Mouse (Mus musculus) hindbrain, embryonic 16.5 days (tissue): ENCODE results near the gene Dynll1. TPM values are rescaled to one million over a fixed set of nuclear protein-coding genes. Genes with fewer than 3 reads are reported as not detected.

Source experiments
- ATAC-seq: fragments of 200-750 bp; cut with Nextera tagmentation; 2 replicates; pipeline ENCODE4 v1.8.0; 2017; ENCODE audit warnings: moderate TSS enrichment, moderate library complexity
- H3K27ac ChIP-seq: fragments of 300-500 bp; sonication (generic); 2 replicates; pipeline ENCODE4 v1.5.1; 2014; ENCODE audit warnings: low read depth, mild to moderate bottlenecking, control low read depth, low read length, moderate library complexity
- H3K27me3 ChIP-seq: fragments of 300-500 bp; sonication (generic); replicated peaks from 2 replicates; pipeline ENCODE4 v1.6.1; 2014; ENCODE audit warnings: low read length; ENCODE audit not compliant: control insufficient read depth, insufficient read depth
- H3K36me3 ChIP-seq: fragments of 300-500 bp; sonication (generic); 2 replicates; pipeline ENCODE4 v1.6.1; 2014; ENCODE audit warnings: mild to moderate bottlenecking, low read length, moderate library complexity, mixed read lengths; ENCODE audit not compliant: control insufficient read depth, insufficient read depth
- H3K4me1 ChIP-seq: fragments of 300-500 bp; sonication (generic); 2 replicates; pipeline ENCODE4 v1.6.1; 2014; ENCODE audit warnings: low read depth, low read length; ENCODE audit not compliant: control insufficient read depth, insufficient read depth
- H3K4me2 ChIP-seq: fragments of 300-500 bp; sonication (generic); 2 replicates; pipeline ENCODE4 v1.6.1; 2014; ENCODE audit warnings: mild to moderate bottlenecking, low read length, control low read depth, moderate library complexity
- H3K4me3 ChIP-seq: fragments of 300-500 bp; sonication (generic); 2 replicates; pipeline ENCODE4 v1.5.1; 2014; ENCODE audit warnings: mild to moderate bottlenecking, low read length, control low read depth, moderate library complexity
- H3K9ac ChIP-seq: fragments of 300-500 bp; sonication (generic); 2 replicates; pipeline ENCODE4 v1.6.1; 2014; ENCODE audit warnings: low read depth, mild to moderate bottlenecking, control low read depth, low read length, moderate library complexity
- H3K9me3 ChIP-seq: fragments of 300-500 bp; sonication (generic); 2 replicates; pipeline ENCODE4 v1.6.1; 2014; ENCODE audit warnings: mild to moderate bottlenecking, low read length, moderate library complexity; ENCODE audit not compliant: control insufficient read depth
- WGBS: fragments of 180-500 bp; shearing (Covaris S2); extraction: QIAGEN DNeasy Blood & Tissue Kit; methylation state at CpG from one replicate; pipeline ENCODE4 v1.1.7; 2014; 5-methylcytosine and 5-hydroxymethylcytosine counted together
- polyA plus RNA-seq: library from polyadenylated mRNA; unstranded; fragments of >200 nt; fragmentation: Nextera tagmentation; extraction: Ambion mirVana; gene quantifications from 2 replicates; pipeline ENCODE4 v1.2.1, GENCODE M21; 2015

Gene Dynll1
- polyA plus RNA-seq, 1 experiment from 2014 or later = 1,268 TPM

DNA sequence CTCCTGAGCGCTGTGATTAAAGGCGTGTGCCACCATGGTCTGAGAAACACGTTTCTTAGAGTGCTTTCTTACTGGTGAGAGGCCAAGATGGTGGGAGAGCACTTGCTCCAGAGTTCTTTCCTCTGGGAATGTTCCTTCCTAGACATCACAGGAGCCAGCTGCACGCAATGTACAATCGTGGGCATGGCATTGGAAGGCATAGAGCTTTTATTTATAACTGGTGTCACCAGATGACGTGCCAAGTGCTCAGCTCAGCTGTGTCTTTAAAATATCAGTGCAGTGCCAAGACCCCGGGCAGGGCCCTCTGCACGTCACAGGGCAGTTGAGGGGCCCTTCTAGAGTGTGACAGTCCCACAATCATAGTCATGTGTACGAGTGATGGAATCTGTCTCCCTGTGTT is 30.2 kb upstream of the Dynll1 start:
- no peak for ATAC-seq
- Histone ChIP-seq H3K27me3 (no peaks in the 10 kb centered on the region), H3K9ac (no peak overlapping the region), H3K4me3 (no peak overlapping the region), H3K27ac (no peak overlapping the region), H3K4me2 (no peak overlapping the region), H3K4me1 (peaks cover 15% of the 10 kb centered on the region), H3K9me3 (no peaks in the 10 kb centered on the region), H3K36me3 (peaks cover 40% of the 10 kb centered on the region)
- 86% methylated on average over 9 of the region's 9 CpGs for WGBS

DNA sequence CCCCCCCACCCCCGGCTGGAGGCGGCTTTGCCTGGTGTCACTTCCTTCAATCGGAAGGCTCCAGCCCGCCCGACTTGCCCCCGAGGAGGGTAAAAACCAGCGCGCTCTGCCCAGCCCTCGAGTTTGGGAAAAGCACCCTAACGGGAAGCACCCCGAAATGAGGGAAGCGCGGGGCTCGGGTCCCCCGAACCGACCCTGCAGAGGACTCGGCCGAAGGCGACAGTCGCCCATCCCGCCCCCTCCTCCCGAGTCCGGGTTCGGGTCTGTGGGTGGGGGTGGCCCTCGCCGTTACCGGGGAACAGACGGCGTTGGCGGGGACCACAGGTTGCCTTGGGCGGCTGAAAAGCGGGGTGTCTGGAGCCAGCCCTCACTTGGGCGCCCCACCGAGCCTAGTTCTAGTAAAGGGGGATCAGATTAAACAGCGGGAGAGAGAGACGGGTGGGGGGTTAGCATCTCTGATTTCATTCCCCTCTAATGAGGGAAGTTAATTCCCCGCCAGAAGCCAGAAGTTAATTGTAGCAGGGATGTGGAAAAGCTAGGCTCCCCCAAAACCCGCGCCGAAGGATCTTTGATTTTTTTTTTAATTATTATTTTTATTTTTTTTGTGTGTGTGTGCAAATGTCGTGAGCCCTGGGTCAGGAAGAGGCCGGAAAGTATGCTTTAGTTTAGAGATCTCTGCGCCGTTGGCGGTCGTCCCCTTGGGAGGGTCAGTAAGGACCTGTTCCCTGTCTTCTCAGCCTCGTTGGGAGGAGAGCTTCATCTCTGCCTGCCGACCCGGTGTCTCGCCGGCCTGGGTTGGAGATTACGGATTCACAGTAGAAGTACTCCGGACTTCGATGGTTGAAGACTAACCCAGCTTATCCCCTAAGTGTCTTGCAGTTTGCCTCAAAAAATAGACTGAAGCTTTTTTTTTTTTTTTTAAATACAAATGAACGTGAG is 27.1 kb upstream of the Dynll1 start:
- H3K4me2 ChIP-seq = peak overlapping the region; percentile 69
- H3K4me1 ChIP-seq = peaks cover 20% of the 10 kb centered on the region
- peak; percentile 37 for ATAC-seq
- under 1% methylated on average over 54 of the region's 55 CpGs for WGBS
- peak overlapping the region; percentile 87 for H3K9ac ChIP-seq
- H3K27ac ChIP-seq = peak overlapping the region; percentile 88
- H3K27me3 ChIP-seq = no peaks in the 10 kb centered on the region
- no peaks in the 10 kb centered on the region for H3K9me3 ChIP-seq
- peaks cover 17% of the 10 kb centered on the region for H3K36me3 ChIP-seq
- peak overlapping the region; percentile 83 for H3K4me3 ChIP-seq

DNA sequence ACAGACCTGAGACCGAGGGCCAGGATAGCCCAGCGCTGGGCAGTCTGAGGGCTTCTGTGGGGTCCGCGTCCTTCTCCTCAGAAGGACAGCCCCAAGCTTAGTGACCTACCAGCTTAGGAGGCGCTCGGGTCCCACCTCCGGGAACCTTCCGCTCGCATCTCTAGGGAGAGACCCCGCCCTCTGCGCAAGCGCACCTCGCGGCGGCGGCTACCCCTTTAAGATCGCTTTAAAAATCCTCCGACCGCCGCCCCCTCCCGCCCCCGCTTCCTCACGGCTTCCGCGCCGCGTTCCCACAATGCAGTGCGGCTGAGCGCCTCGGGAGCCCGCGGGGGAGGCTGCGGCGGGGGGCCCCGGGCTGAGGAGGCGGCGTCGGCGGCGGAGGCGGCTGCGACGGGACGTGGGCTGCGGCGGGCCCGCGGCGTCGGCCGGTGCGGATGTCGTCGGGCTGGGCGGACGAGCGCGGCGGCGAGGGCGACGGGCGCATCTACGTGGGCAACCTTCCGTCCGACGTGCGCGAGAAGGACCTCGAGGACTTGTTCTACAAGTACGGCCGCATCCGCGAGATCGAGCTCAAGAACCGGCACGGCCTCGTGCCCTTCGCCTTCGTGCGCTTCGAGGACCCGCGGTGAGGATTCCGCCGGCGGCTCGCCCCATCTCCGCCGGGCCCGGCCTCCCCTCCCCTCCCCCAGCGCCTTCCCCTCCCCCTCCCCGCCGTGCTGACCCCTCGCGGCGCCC is 26.2 kb upstream of the Dynll1 start, which contains the start of gene Srsf9:
Gene Srsf9, plus strand, starts transcription at position 303 of the 735 bp plus-strand sequence.
- Histone ChIP-seq H3K36me3 (peaks cover 11% of the 10 kb centered on the region), H3K9ac (peak within 1 kb of the TSS; percentile 87), H3K4me2 (peak within 1 kb of the TSS; percentile 86), H3K4me1 (peaks cover 20% of the 10 kb centered on the region), H3K27ac (peak within 1 kb of the TSS; percentile 88), H3K4me3 (peak within 1 kb of the TSS; percentile 83), H3K27me3 (no peaks in the 10 kb centered on the region), H3K9me3 (no peaks in the 10 kb centered on the region)
- WGBS = under 1% methylated on average over 73 of the region's 97 CpGs
- ATAC-seq = peak; percentile 92

DNA sequence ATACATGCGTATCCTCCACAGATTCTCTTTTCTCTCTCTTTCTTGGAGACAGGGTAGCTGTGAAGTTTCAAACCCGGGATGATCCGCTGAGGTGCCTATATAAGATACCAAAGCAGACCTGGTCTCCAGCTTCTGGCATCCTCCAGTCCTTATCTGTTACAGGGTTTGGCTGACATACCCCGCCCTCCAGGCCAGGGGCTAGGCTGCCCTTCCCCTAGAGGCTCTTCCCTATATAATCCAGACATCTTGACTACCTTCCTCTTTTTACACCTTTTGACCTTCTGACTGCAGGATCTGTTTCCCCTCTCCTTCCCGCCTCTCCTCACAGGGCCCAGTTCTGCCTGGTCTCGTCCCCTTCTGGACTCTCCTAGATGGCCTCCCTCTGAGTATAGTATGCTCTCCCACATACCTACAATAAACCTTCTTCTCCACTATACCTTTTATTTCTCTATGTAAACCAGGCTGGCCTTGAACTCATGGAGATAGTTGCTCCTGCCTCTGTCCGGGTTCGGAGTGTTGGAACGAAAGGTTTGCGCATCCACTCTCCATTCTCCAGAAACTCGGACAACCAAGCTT is 25.5 kb upstream of the Dynll1 start:
- Histone ChIP-seq H3K4me1 (peaks cover 20% of the 10 kb centered on the region), H3K36me3 (peaks cover 8% of the 10 kb centered on the region; the same call in 1 of the 2 replicates), H3K4me2 (peak overlapping the region; percentile 86), H3K27ac (peak overlapping the region; percentile 81), H3K9me3 (no peaks in the 10 kb centered on the region), H3K9ac (peak overlapping the region; percentile 87), H3K27me3 (no peaks in the 10 kb centered on the region), H3K4me3 (peak overlapping the region; percentile 83)
- WGBS = 25% methylated on average over 11 of the region's 11 CpGs
- peak; percentile 35; the same call in 1 of the 2 replicates for ATAC-seq

DNA sequence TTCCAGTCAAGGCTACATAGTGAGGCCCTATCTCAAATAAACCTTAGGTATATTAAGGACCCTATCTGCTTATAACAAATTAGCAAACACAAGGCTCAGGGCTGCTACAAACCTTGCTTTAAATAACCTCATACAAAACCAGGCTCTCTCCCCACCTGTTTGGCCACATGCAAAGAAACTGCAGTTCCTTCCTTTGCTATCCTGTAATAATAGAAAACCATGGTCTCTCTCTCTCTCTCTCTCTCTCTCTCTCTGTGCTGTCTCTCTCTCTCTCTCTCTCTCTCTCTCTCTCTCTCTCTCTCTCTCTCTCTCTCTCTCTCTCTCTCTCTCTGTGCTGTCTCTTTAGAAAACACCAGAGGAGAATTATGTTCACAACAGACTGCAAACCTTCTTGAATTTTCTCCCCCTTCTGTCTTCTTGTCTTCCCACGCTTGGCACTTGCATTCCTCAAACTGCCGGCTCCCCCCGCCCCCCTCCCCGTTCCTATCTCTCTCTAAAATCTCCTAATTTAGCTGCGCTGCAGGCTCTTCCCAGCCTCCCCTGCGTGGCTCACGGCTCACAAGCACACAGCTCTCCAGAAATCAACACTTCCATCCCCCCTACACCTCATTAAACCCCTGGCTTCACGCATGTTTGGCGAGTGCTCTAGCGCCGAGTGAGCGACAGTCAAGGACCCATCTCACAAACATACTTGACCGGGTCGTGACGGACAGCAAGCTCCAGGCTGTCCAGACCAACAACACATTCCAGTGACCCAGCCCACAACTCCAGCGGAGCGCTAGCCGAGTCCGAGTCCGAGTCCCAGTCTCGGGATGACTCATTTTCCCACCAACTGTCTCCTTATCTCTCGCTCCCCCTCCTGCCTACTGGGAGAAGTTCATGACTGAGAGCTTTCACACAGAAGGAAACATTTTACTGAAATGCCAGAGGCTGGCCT is 18.5 kb upstream of the Dynll1 start:
- Histone ChIP-seq H3K4me2 (peak overlapping the region; percentile 84), H3K4me1 (peaks cover 20% of the 10 kb centered on the region), H3K4me3 (peak overlapping the region; percentile 43), H3K36me3 (no peaks in the 10 kb centered on the region), H3K27me3 (no peaks in the 10 kb centered on the region), H3K9ac (peak overlapping the region; percentile 61), H3K27ac (peak overlapping the region; percentile 71), H3K9me3 (no peaks in the 10 kb centered on the region)
- peak; percentile 77 for ATAC-seq
- WGBS = 1% methylated on average over 22 of the region's 22 CpGs

DNA sequence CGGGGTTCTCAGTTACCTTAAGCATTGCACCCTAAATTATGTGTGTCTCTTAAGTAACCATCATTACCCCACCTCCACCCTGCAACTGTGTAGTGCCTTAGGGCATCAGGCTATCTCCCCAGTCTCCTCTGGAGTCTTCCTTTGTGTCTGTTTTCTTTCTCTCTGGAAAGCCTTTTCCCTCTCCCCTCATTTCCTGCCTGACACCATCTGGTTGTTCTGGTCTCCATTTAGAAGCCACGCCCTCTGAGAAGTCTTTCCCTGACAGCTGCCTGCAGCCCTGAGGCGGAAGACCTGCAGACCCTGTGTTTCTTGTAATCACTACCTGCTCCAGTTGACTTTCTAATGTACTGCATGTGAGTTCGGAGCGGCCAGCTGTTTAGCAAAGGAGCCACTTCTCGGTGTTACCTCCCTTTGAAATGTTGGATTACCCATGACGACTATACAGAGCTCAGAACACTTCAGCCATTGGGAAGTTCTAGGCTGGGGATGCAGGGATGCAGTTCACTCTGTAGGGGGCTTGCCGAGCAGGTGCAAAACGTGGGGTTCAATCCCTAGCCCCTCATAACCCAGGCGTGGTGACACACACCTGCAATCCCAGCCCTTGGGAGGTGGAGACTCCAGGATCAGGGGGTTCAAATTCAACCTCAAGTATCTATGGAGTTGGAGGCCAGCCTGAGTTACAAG is 17.0 kb upstream of the Dynll1 start:
- H3K9me3 ChIP-seq = no peaks in the 10 kb centered on the region
- no peak for ATAC-seq
- peak overlapping the region; percentile 1 for H3K27ac ChIP-seq
- no peaks in the 10 kb centered on the region for H3K27me3 ChIP-seq
- peaks cover 20% of the 10 kb centered on the region for H3K4me1 ChIP-seq
- WGBS = 6% methylated on average over 10 of the region's 10 CpGs
- no peak overlapping the region for H3K4me2 ChIP-seq
- no peak overlapping the region for H3K9ac ChIP-seq
- no peak overlapping the region for H3K4me3 ChIP-seq
- no peaks in the 10 kb centered on the region for H3K36me3 ChIP-seq

DNA sequence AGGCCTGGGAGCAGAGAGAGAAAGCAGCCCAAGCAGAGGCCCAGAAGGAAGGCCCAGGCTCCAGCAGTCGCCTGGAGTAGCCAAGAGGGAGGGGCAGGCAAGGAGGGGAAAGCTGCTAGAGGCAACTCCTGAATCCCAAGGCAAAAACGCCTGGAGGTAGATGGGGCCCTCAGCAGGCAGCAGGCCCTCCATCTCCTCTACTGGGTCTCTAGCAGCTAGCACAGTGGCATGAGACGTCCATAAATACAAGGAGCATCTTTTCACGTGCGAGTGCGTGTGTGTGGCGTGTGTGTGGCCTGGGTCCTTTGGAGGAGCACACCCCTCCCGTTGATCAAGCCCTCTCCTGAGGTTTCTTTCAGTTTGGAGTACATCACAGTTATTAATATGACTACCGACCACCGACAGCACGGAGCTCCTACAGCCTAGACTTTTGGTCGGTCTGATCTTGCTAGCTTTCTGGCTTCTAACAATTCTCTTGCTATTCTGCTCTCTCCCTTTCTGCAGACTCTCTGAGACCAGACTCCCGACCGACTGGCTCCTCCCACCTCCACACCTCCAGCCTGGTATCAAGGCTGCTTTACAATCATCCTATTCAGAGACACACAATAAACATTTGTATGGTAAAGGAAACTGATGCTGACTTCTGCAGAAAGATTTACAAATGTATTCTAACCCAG is 16.3 kb upstream of the Dynll1 start:
- no peak overlapping the region for H3K4me3 ChIP-seq
- H3K36me3 ChIP-seq = no peaks in the 10 kb centered on the region
- H3K4me2 ChIP-seq = no peak overlapping the region
- peak; percentile 37; the same call in 1 of the 2 replicates for ATAC-seq
- peak overlapping the region; percentile 47 for H3K9ac ChIP-seq
- peaks cover 20% of the 10 kb centered on the region for H3K4me1 ChIP-seq
- WGBS = 7% methylated on average over 14 of the region's 14 CpGs
- peak overlapping the region; percentile 25 for H3K27ac ChIP-seq
- H3K9me3 ChIP-seq = no peaks in the 10 kb centered on the region
- no peaks in the 10 kb centered on the region for H3K27me3 ChIP-seq

DNA sequence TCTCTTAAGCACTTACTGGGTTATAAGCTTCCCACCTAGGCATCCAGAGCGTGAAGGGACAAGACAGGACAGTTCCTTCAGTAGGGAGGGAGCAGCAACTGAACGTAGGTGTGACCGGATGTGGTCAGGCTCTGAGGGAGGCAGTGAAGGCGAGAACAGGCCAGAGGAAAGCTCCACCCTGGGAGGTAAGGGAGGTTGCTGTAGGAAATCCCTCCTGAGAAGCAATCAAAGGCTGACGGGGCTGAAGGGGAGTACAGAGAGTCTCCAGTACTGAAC is 12.8 kb upstream of the Dynll1 start:
- Histone ChIP-seq H3K27me3 (no peaks in the 10 kb centered on the region), H3K27ac (no peak overlapping the region), H3K9ac (no peak overlapping the region; the same call in 1 of the 2 replicates), H3K4me2 (no peak overlapping the region), H3K4me3 (no peak overlapping the region), H3K36me3 (no peaks in the 10 kb centered on the region), H3K4me1 (peaks cover 14% of the 10 kb centered on the region), H3K9me3 (no peaks in the 10 kb centered on the region)
- WGBS = 44% methylated on average over 5 of the region's 5 CpGs
- no peak for ATAC-seq
